Mouse (Mus musculus) lung, postnatal 0 days (tissue): ENCODE results near the gene Ndufaf8. TPM values are rescaled to one million over a fixed set of nuclear protein-coding genes. Genes with fewer than 3 reads are reported as not detected.

Experiments
- ATAC-seq: fragments of 200-750 bp; cut with Nextera tagmentation; 2 replicates; pipeline ENCODE4 v1.8.0; 2017; ENCODE audit warnings: moderate library complexity
- DNase-seq: peaks from one replicate; pipeline ENCODE4 v3.0.0-alpha.2; 2016; ENCODE audit warnings: low spot score
- H3K27ac ChIP-seq: fragments of 300-500 bp; sonication (generic); 2 replicates; pipeline ENCODE4 v1.5.1; 2014; ENCODE audit warnings: antibody characterized with exemption, mild to moderate bottlenecking, low read length, mixed read lengths
- H3K27me3 ChIP-seq: fragments of 300-500 bp; sonication (generic); replicated peaks from 2 replicates; pipeline ENCODE4 v1.6.1; 2014; ENCODE audit warnings: low read length, mixed read lengths; ENCODE audit not compliant: insufficient read depth
- H3K36me3 ChIP-seq: fragments of 300-500 bp; sonication (generic); 2 replicates; pipeline ENCODE4 v1.6.1; 2014; ENCODE audit warnings: low read length, mixed read lengths; ENCODE audit not compliant: insufficient read depth
- H3K4me1 ChIP-seq: fragments of 300-500 bp; sonication (generic); 2 replicates; pipeline ENCODE4 v1.6.1; 2014; ENCODE audit warnings: antibody characterized with exemption, low read depth, low read length, mixed read lengths; ENCODE audit not compliant: insufficient read depth
- H3K4me2 ChIP-seq: fragments of 300-500 bp; sonication (generic); replicated peaks from 2 replicates; pipeline ENCODE4 v1.6.1; 2014; ENCODE audit warnings: low read depth, mild to moderate bottlenecking, low read length, moderate library complexity, mixed read lengths
- H3K4me3 ChIP-seq: fragments of 300-500 bp; sonication (generic); 2 replicates; pipeline ENCODE4 v1.5.1; 2014; ENCODE audit warnings: low read depth, low read length
- H3K9ac ChIP-seq: fragments of 300-500 bp; sonication (generic); replicated peaks from 2 replicates; pipeline ENCODE4 v1.6.1; 2014; ENCODE audit warnings: low read depth, mild to moderate bottlenecking
- H3K9me3 ChIP-seq: fragments of 300-500 bp; sonication (generic); 2 replicates; pipeline ENCODE4 v1.6.1; 2016; ENCODE audit warnings: low read length, mixed read lengths
- CTCF ChIP-seq: IDR thresholded peaks from 2 replicates; pipeline ENCODE4 v1.5.1; 2016; ENCODE audit warnings: antibody characterized with exemption, mild to moderate bottlenecking
- EP300 ChIP-seq: IDR thresholded peaks from 2 replicates; pipeline ENCODE4 v1.6.1; 2016; ENCODE audit warnings: antibody characterized with exemption, mild to moderate bottlenecking, control low read depth
- WGBS: fragments of 180-500 bp; shearing (Covaris S2); extraction: QIAGEN DNeasy Blood & Tissue Kit; methylation state at CpG from one replicate; pipeline ENCODE4 v1.1.7; 2014; 5-methylcytosine and 5-hydroxymethylcytosine counted together
- polyA plus RNA-seq: library from polyadenylated mRNA; unstranded; fragments of >200 nt; fragmentation: Nextera tagmentation; extraction: Ambion mirVana; gene quantifications from 2 replicates; pipeline ENCODE4 v1.2.1, GENCODE M21; 2015

The Ndufaf8 gene
- polyA plus RNA-seq, 1 experiment from 2014 or later: 76.9 TPM

DNA sequence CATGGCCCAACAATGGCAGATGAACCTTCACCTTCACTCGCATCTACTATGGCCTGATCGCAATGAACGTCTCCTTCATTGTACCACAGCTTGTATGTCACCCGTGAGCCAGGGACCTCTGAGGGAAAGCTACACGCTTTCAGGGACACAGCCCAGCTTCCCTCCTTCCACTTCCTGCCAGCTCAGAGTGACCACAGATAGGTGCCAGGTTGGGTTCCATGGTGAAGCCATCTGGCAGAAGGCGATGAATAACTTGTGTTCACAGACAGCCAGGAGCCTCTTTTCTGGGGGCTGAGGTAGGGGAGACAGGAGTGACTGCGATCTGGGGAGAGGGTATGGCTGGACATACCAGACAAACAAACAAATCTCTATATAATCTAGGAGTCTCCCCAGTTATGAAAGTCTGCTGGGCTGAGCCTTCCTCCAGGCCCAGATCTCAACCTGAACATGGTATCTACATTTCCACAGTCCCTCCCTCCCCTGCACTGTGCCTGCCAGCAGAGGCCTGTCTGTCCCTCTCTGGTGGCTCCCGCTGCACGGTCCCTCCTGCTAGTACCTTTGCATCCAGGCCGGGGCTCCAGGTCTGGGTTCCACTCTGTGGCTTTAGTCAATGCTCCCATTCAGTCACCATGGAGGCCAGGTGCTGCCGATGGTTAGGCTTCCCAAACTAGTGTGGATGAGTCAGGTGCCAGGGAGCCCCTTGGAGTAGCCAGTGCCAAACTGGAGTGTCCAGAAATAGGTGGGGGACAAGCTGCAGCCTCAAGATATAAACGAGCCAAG is 42.6 kb upstream of the Ndufaf8 start:
- Histone ChIP-seq H3K4me2 (no peak overlapping the region), H3K27ac (no peak overlapping the region), H3K9ac (no peak overlapping the region), H3K4me1 (no peaks in the 10 kb centered on the region), H3K4me3 (no peak overlapping the region), H3K36me3 (no peaks in the 10 kb centered on the region), H3K27me3 (no peaks in the 10 kb centered on the region), H3K9me3 (no peaks in the 10 kb centered on the region)
- TF ChIP-seq EP300 (no peak), CTCF (no peak)
- ATAC-seq: no peak
- no peak for DNase-seq
- 74% methylated on average over 12 of the region's 12 CpGs for WGBS

DNA sequence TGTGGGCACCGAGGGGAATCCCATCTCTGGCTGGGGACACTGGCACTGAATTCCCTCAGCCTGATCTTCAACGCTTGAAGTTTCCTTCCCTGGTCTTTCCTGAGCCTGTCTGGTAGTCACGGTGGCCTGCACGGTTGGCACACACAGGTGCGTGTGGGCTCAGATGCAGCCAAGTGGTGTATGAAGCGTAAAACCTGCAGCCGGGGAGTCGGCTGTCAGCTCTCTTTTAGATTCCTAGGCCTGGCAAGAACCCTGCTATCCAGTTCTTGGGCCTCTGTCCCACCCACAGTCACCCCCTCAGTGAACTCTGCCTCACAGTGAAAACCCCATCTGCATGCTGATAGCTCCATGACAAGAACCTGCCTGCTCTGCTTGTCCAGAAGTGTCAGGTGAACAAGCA is 38.1 kb upstream of the Ndufaf8 start:
- Histone ChIP-seq H3K9me3 (no peaks in the 10 kb centered on the region), H3K4me1 (no peaks in the 10 kb centered on the region), H3K27me3 (no peaks in the 10 kb centered on the region), H3K9ac (no peak overlapping the region), H3K36me3 (no peaks in the 10 kb centered on the region), H3K4me2 (no peak overlapping the region), H3K27ac (no peak overlapping the region), H3K4me3 (no peak overlapping the region)
- TF ChIP-seq CTCF: no peak
- no peak for TF ChIP-seq EP300
- ATAC-seq (no peak), DNase-seq (no peak)
- 71% methylated on average over 8 of the region's 8 CpGs for WGBS

DNA sequence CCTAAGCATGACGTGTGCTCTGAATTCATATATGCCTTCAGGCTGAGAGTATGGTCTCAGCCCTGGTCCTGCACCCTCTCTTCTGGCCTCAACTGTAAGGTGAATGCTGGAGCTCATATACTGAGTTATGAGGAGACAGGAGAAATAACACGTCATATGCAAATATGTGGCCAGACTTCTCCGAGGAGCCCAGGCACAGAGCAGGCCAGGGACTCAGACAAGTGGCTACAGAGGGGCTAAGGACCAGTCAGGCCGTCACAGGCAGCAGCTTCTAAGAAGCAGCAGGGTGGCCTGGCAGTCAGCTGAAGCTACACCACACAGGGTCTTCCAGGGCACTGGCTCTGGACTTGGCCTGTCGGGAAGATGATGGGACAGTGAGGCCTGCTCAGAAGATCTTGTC is 35.4 kb upstream of the Ndufaf8 start:
- Histone ChIP-seq H3K27ac (no peak overlapping the region), H3K27me3 (no peaks in the 10 kb centered on the region), H3K9ac (no peak overlapping the region), H3K4me2 (no peak overlapping the region), H3K4me3 (no peak overlapping the region), H3K36me3 (no peaks in the 10 kb centered on the region), H3K4me1 (no peaks in the 10 kb centered on the region), H3K9me3 (no peaks in the 10 kb centered on the region)
- TF ChIP-seq EP300 (no peak), CTCF (no peak)
- no peak for ATAC-seq
- WGBS: 65% methylated on average over 5 of the region's 5 CpGs
- no peak for DNase-seq

DNA sequence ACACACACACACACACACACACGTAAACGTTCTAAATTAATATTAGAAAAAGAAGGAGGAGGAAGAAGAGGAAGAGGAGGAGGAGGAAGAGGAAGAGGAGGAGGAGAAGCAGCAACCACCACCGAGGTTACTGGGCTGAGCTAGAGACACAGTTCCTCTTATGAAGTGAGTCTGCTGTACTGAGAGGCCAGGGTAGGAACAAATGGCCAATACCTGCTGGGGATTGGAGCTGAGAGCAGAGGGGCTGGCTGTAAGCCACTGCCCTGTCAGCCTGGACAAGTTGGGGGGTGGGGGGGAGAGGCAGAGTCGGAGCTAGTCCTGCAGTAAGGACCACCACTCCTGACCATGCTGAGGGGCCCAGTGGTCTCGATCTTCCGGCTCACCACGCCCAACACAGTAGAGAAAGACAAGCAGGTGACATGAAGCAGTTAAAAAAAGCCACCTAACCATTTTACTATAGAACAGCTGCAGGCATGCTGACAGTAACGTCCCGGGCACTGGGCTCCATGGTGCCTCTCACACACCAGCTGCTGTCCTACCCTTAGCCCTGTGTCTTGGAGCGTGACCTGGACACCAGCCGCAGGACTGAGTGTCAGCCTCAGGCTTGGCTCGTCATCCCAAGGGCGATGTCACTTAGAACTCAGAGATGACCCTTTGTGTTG is 34.6 kb upstream of the Ndufaf8 start:
- WGBS: 78% methylated on average over 13 of the region's 13 CpGs
- H3K4me2 ChIP-seq: no peak overlapping the region
- TF ChIP-seq CTCF: no peak
- no peak for TF ChIP-seq EP300
- no peak for ATAC-seq
- no peak overlapping the region for H3K9ac ChIP-seq
- H3K4me3 ChIP-seq: no peak overlapping the region
- no peaks in the 10 kb centered on the region for H3K36me3 ChIP-seq
- no peak for DNase-seq
- no peaks in the 10 kb centered on the region for H3K27me3 ChIP-seq
- H3K9me3 ChIP-seq: no peaks in the 10 kb centered on the region
- no peaks in the 10 kb centered on the region for H3K4me1 ChIP-seq
- H3K27ac ChIP-seq: no peak overlapping the region

DNA sequence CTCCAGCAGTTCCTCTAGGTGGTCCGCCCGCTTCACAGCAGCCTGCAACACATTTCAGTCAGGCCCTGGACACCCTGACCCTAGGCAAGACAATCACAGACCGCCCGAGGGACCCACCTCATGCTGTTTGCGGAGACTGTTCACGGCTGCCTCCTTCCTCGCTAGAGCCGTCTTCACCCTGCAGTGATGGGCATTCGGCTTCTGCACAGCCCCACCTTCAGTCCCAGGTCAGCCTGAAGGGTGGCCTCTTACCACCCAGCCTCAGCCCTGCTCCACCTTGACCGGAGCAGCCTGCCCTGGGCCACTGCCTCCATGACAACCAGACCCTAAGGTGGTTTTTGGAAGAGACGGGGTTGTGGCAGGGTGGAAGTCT is 34.1 kb upstream of the Ndufaf8 start:
- DNase-seq (no peak), ATAC-seq (no peak)
- Histone ChIP-seq H3K9me3 (no peaks in the 10 kb centered on the region), H3K4me2 (no peak overlapping the region), H3K27ac (no peak overlapping the region), H3K9ac (no peak overlapping the region), H3K27me3 (no peaks in the 10 kb centered on the region), H3K4me3 (no peak overlapping the region), H3K4me1 (no peaks in the 10 kb centered on the region), H3K36me3 (no peaks in the 10 kb centered on the region)
- 92% methylated on average over 11 of the region's 11 CpGs for WGBS
- TF ChIP-seq CTCF (no peak), EP300 (no peak)

DNA sequence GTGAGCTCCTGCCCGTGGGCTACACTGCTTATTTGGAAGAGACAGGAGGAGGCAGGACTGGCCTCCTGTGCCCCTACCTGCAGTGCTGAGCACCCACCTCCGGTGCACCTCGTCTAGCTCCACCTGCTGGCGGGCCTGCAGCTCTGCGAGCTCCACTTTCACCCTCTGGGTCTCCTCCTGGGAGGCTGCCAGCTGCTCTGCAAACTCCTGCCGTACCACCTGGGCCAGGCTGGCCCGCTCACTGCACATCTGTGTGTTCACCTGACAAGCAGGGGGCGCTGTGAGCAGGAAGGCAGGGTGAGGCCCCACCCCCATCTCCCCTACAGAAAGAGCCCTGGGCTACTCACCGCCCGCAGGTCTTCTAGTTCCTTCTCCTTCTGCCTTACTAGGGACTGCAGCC is 33.4 kb upstream of the Ndufaf8 start:
- peak; percentile 73 for ATAC-seq

More for the DNA sequence above, 33.4 kb upstream of the Ndufaf8 start:
- Histone ChIP-seq H3K36me3 (peaks cover 3% of the 10 kb centered on the region; the same call in 1 of the 2 replicates), H3K9ac (no peak overlapping the region), H3K27me3 (no peaks in the 10 kb centered on the region), H3K9me3 (no peaks in the 10 kb centered on the region), H3K4me2 (no peak overlapping the region), H3K4me3 (no peak overlapping the region), H3K27ac (no peak overlapping the region), H3K4me1 (no peaks in the 10 kb centered on the region)
- DNase-seq: peak; percentile 81
- 33% methylated on average over 10 of the region's 10 CpGs for WGBS
- no peak for TF ChIP-seq EP300
- TF ChIP-seq CTCF: peak; percentile 90
